Mouse (Mus musculus) heart, adult 2 months (tissue): ENCODE data around the gene Tmem183a.

Experiments
- CTCF ChIP-seq: fragments of 200-600 bp; IDR thresholded peaks from 2 replicates; pipeline ENCODE4 v1.8.1; 2022; ENCODE audit warnings: antibody characterized with exemption, mild to moderate bottlenecking, moderate library complexity
- EP300 ChIP-seq: fragments of 200-500 bp; IDR thresholded peaks from 2 replicates; pipeline ENCODE4 v1.6.1; 2011; ENCODE audit warnings: low read depth, low read length, control low read depth; ENCODE audit not compliant: insufficient read depth
- POLR2A ChIP-seq: fragments of 200-500 bp; IDR thresholded peaks from 2 replicates; pipeline ENCODE4 v1.6.1; 2011; ENCODE audit warnings: mild to moderate bottlenecking, low read depth, low read length, control low read depth; ENCODE audit not compliant: insufficient read depth

DNA sequence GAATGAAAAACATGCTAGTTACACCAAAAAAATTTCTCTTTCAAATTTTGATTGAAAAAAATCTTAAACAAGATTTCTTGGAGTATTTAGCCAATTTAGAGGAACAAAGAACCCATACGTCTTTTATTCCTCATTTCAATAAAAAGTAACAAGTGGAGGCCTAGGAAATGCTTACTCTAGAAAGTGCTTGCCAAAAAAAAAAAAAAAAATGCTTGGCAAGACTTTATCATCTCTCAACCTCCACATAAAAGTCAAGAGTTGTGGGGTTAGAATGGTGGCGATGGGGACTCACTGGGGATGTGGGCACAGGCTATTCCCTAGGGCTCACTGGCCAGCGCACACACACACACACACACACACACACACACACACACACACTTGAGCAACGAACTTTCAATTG, 1.4 kb upstream of the Tmem183a start:
- TF ChIP-seq EP300 (no peak), POLR2A (no peak), CTCF (no peak)
